Mouse (Mus musculus) kidney, adult 11 months (tissue): ENCODE measurements around the gene Rasgef1b.

Source experiments
- DNase-seq: peaks from one replicate; pipeline ENCODE4 v3.0.0; 2022

The Rasgef1b gene

GRCm38 (mm10) chr5:99599376-99599775 lies 129.5 kb downstream of the Rasgef1b start:
- peak; percentile 64 for DNase-seq

GRCm38 (mm10) chr5:99598470-99599110 lies 130.3 kb downstream of the Rasgef1b start:
- no peak for DNase-seq

DNA sequence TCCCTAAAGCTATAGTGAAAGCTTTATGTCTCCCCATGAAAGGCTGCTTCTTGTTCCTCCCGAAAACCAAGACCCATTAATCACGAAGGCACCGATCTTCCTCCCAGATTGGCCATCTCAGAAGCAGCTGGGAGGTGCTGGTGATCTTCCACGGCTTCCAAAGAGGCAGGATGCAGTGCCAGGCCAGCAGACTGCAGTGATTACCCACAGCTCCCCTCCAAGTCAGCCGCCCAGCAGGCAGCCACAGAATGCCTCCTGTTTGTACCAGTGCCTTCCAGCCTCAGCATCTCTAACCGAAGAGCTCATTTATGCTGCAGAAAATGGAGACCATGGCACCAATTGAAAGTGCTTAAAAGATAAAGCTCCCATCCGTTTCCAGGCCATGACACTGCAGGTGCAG lies 131.2 kb downstream of the Rasgef1b start:
- DNase-seq = no peak

DNA sequence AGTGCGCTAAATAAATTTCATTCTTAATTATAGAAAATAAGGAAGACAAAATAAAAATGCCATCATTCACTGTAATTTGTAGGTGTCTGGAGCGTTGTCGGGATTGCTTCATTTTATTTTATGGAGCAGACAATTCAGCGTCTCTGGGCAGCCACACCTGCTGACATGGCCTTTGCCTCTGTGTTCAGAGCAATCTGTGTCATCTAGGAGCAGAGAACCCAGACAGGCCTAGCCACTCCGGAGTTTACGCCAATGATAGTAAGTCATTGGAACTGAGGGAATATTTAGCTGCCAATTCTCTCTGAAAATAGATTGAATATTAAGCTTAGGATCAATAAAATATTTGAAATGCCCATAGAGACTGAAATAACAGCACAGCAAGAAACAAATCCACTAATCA lies 137.5 kb downstream of the Rasgef1b start:
- DNase-seq = no peak

DNA sequence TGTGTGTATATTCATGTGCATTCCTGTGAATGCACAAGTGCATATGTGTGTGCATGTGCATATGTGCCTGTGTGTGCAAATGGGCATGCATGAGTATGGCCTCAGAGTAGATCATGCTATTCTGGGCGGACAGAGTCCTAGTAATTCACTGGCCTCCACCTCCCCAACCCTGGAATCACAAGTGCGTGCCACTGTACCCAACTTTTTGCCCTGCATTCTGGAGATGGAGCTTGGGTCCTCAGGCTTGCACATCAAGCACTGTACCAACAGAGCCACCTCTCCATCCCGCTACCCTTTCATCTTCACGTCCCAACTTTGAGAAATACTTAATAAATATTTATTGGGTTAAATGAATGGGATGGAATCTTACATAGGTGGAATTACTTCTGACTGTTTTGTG lies 138.3 kb downstream of the Rasgef1b start:
- no peak for DNase-seq

DNA sequence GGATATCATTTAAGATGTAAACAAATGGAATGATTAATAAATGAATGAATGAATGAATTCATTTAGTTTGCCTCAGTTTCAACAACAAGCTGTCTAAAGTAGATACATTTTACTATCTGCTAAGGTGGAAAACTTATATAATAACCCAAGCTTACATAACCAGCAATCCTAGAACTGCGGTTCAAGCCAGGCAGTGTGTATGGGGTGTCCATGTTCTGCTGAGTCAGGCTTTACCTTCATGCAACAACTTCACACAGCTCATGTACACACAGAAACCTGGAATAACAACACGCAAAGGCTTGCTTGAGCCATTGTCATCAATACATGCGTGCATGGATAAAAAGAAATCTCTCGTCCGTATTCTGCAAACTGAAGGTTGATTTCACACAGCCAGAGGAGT lies 140.9 kb downstream of the Rasgef1b start:
- DNase-seq = no peak

- DNase-seq = no peak
These were observed 141.3 kb downstream of the Rasgef1b start for GRCm38 (mm10) chr5:99587589-99587988.

- peak; percentile 63 for DNase-seq
These were observed 142.6 kb downstream of the Rasgef1b start for GRCm38 (mm10) chr5:99586287-99586686.

GRCm38 (mm10) chr5:99585166-99585898 lies 143.5 kb downstream of the Rasgef1b start:
- DNase-seq = no peak

DNA sequence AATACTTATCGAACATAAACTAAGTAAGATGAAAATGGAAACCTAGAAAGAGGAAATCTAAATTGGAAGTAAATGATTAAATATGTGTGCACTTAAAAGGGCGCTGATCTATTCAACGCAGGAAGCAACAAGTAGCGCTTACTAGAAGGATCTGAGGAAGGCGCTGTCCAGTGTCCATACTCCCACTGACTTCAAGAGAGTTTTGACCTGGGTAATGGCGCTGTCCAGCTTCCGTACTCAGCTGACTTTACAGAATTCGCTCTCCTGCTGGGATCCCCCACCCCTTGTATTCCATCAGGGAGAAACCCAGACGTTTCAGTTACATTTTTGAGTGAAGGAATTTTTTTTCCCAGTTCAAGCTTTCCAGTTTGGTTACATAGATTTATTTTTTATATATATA lies 144.6 kb downstream of the Rasgef1b start:
- no peak for DNase-seq

DNA sequence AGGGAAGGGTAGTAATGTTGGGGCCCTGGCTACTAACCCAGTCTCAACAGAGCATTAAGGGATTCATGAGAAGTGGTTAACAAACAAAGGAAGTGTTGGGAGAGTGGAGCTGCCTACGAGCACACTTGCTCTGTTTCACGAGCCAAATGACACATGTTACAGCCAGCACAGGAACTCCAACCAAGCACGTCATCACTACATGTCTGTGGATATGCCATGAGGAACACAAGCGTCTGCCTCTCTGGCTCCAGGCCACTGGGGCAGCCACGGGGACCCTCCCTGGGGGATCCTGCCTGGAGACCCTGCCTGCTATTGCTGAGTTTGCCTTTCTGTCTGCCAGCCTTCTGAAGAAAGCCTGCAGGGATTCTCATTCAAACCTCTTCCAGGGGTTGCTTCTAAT lies 146.8 kb downstream of the Rasgef1b start:
- DNase-seq = no peak

GRCm38 (mm10) chr5:99578692-99579091 lies 150.2 kb downstream of the Rasgef1b start:
- peak; percentile 41 for DNase-seq

DNA sequence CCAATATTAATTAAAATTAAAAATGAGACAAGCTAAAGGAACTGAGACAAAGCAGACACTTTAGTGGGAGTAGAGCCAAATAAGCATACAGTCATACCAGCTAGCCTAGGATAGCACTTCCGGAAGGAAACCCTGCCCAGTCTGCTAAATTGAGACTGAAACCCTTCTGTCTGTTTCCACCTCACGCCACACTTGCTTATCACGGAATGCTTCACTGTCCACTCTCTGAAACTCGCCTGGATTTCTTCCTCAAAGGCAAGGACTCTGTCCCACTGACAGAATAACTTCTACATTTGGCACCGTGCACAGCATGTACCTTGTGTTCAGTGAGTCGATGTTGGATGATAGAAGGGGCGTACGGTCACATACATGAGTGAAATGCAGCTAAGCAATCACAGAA lies 153.0 kb downstream of the Rasgef1b start:
- DNase-seq = no peak

DNA sequence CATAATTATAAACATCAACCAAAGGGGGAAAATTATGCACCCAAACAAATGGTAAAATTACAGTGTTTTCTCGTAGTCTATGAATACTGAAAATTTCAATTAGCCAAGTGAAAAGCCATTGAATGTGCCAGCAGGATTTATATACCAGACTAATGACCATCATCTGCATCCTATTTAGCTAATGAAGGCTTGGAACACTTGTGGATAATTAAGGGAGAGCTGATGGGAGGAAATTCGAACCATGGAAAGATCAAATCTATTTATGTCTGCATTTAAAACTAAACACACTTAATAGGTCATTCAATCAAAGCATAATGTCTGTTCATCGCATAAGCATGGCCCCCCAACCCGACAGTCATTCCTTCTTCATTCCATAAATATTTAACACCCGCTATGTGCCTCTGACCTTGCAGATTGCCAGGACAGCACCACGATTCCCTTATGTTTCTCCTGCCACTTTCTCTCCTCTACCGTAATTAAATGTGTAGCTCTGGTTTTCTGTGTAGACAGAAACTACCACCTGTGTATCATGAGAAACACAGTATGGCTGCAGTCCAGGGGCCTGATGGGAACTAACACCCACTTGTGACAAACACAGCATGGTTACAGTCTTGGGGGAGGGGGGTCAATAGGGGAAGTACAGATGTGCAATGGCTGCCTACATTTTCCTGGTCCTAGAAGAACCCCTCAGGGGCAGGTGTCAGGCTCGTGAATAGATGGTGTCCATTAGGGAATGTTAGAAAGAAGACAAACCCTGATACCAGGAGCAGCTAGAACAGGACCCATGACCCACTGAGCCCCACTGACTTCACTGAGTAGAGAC lies 164.2 kb downstream of the Rasgef1b start:
- DNase-seq = no peak

GRCm38 (mm10) chr5:99562096-99562495 lies 166.8 kb downstream of the Rasgef1b start:
- DNase-seq = no peak

DNA sequence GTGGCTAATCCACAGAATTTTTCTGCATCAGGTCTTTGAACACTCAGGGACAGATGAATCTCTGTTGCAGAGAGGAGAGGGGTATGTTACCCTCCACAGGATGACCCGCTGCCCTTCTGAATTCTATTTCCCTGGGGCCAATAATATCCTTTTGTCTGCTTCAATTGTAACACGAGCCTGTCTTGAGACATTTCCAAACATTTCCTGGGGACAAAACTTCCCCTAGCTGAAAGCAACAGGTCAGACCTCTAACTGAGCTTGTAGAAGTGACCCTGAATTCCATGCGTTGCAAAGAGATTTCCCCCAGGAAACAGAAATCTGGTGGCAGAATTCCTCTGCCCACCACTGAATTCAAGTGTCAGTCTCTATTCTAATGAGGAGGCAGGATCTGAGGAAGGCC lies 169.1 kb downstream of the Rasgef1b start:
- DNase-seq = no peak

GRCm38 (mm10) chr5:99558231-99558630 lies 170.6 kb downstream of the Rasgef1b start:
- no peak for DNase-seq

DNA sequence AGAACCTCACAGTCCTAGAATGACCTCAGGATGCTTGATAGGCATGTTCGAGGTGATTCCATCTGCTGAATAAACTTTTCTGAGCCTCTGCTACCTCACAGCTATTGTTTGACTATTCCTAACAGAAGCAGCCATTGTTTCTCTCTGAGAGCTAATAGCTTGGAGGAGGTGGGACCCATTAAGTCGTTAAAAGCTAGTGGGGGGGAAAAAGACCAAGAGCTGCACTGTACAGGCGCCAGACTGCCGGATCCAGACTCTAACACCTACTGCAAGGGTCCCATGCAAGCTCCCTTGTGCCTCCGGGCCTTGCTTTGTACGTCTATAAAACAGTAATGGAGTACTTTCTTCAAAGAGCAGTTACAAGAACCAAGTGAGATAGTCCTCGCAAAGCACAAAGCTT lies 176.2 kb downstream of the Rasgef1b start:
- DNase-seq = no peak

GRCm38 (mm10) chr5:99544664-99545494 lies 184.0 kb downstream of the Rasgef1b start:
- DNase-seq = no peak

DNA sequence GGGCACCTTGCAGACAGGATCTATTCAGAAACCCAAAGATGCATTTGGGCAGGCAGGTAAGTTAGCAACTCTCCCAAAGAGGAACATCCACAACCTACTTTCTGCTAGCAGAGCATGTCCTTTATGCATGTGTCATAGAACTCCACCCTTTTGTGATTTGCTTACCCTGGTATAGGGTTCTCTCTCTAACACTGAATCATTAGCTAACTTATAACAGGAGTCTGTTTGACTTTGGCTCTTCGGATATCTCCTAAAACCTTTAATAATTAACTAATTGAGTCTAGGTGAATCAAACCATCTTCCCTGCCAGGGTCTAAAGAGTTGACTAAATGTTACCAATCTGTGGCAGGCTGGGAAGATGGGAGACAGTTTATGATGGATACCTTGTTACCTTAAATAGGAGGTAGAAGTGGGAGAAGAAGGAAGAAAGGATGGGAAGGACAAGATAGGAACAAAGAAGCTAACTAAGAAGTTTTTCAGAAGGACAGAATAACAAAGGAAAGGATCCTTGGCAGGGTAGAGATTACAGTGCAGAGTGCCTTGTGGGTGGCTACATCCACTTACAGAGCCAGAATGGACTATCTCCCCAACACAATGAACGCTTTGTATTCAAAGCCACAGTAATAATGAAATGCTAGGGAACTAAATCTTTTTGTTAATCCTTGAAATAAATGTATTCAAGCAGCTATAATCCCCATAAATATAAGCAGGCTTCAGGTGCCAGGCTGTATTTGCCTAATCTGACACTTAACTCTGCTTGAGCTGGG lies 186.7 kb downstream of the Rasgef1b start:
- no peak for DNase-seq

DNA sequence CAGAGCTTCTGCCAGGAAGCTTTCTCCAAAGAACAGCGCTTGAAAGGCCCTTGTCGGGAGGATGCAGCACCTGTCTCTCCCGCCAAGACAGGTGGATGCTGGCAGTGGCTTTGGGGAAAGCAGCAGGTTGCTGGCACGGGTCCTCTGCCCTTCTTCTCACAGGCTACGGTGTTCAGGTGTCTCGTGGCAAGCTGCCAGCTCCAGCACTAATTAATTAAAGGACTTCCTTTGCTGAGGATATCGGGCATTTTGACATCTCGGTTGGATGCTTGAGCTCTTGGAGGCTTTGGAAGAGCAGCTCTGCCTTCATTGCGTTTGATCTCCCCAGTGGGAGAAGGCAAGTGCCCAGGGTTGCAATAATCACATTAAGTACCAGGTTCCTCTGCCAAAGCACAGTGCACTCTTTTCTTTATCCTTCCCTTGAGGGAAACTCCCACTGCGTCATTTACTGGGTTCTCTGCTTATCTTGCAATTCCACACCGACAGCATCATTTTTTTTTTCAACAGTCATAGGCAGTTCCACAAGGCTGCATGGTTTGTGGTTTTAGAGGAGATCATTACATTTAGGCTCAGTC lies 187.5 kb downstream of the Rasgef1b start:
- no peak for DNase-seq

DNA sequence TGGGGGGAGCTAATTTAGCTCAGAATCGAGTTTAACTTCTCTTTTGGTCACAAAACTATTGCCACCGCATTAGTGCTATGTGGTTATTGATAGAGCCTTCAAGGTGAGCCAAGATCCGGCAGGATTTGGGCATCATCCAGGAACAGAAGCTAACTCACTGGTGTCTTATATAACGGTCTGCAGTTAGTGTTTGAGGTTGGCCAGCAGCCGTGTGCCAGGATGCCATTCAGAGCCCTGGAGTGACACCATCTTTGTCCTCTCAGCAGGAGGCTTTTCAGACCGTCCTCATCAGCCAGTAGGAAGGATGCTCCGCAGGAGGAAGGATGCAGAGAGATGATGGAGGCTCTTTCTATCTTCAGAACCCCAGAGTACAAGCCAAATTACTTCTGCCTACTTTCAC lies 195.4 kb downstream of the Rasgef1b start:
- DNase-seq = no peak
